Mouse (Mus musculus): ENCODE data around the gene Csnk1d.

DNA sequence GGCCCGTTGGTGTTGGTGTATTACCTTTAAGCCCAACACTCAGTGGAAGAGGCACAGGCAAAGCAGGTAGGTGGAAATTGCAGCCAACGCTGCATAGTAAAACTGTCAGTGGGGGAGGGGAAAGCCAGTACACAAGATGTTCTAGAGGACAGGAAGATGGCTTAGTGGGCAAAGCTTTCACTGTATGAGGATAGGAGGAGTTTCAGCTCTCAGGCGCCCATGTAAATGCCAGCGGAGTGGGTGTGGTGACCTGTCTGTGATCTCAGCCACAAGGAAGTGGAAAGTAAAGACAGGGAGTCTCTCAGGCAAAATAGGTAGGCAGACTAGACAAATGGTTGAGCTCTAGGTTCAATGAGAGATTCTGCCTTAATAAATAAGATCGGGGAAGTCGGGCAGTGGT, 50.2 kb downstream of the Csnk1d start:
- TF ChIP-seq CTCF (IDR thresholded peaks at IDR 0.05; ENCODE audit: low read depth, low read length) (no peak), POLR2A (IDR thresholded peaks at IDR 0.05; ENCODE audit: borderline replicate concordance, low read depth, low read length) (no peak)
